ENCODE assay signal across 8 mouse cellular contexts in genomic region chr11:44401635-44402548, GRCm38 (mm10). TPM values are rescaled to one million over a fixed set of nuclear protein-coding genes. Genes with fewer than 3 reads are reported as not detected.
A peak's percentile ranks its signal among the peaks of the same experiment; 100 is the strongest.
DNase-seq lines count a peak whose midpoint lies in the region; ATAC-seq lines count a peak whose summit lies in the region.

No protein-coding gene starts in this region.

- no peak overlapping the region for H3K27ac ChIP-seq in intestine, embryonic 16.5 days (ENCODE audit: low read length)

- WGBS in intestine, embryonic 16.5 days, result 38% methylated on average over 5 of the region's 5 CpGs

- no peaks in the 10 kb centered on the region for H3K4me1 ChIP-seq in intestine, embryonic 16.5 days (ENCODE audit: control insufficient read depth, insufficient read depth, low read length)

- no peak overlapping the region for H3K4me2 ChIP-seq in intestine, embryonic 16.5 days (ENCODE audit: low read depth, low read length)

- H3K9me3 ChIP-seq in intestine, embryonic 16.5 days (ENCODE audit: control insufficient read depth, low read length), result no peaks in the 10 kb centered on the region

- DNase-seq in adrenal gland, postnatal 10 days, result peak; percentile 32
- no peak for DNase-seq in adrenal gland, postnatal 36 days
- DNase-seq in kidney, postnatal 36 days, result peak; percentile 16 to 21
- DNase-seq in kidney, adult 8-10 months, result no peak
- DNase-seq in cerebellum, adult 18-20 months, result peak; percentile 47 to 49
- peak; percentile 26 for DNase-seq in lung, postnatal 36 days
- no peak for DNase-seq in gastrocnemius, postnatal 4 days (ENCODE audit: low spot score in 2 of 2)

- H3K9ac ChIP-seq in intestine, embryonic 16.5 days (ENCODE audit: low read depth, low read length), result no peak overlapping the region

- H3K27me3 ChIP-seq in intestine, embryonic 16.5 days (replicated peaks; ENCODE audit: control insufficient read depth, insufficient read depth, low read length), result no peaks in the 10 kb centered on the region

- ATAC-seq in intestine, embryonic 16.5 days, result no peak

- no peak overlapping the region for H3K4me3 ChIP-seq in intestine, embryonic 16.5 days (ENCODE audit: low read length)

- no peaks in the 10 kb centered on the region for H3K36me3 ChIP-seq in intestine, embryonic 16.5 days (ENCODE audit: control insufficient read depth, insufficient read depth, low read length)

RNA-seq across cellular contexts. Expression of gene Il12b, which starts 2.0 kb away (rescaled TPM):
- total RNA-seq in adrenal gland, postnatal 10 days (2021), result not detected
- not detected for total RNA-seq in adrenal gland, postnatal 36 days (2021)
- polyA plus RNA-seq in intestine, embryonic 16.5 days (2015; fragmentation: Nextera tagmentation; extraction: Ambion mirVana), result not detected in 2 replicates
- not detected for total RNA-seq in gastrocnemius, postnatal 4 days (2021)

Comparison
In these comparisons a context has a peak if more than half of its experiments do, and no peak if none do; other contexts are left out.
1. DNase-seq: peak in adrenal gland, postnatal 10 days (single experiment), kidney, postnatal 36 days (2 of 2), cerebellum, adult 18-20 months (2 of 2) and lung, postnatal 36 days (single experiment); none in adrenal gland, postnatal 36 days (0 of 2), kidney, adult 8-10 months (0 of 2) and gastrocnemius, postnatal 4 days (0 of 2).